Mouse (Mus musculus) cerebellum, postnatal 25 days (tissue): Measurements from ENCODE around the gene Tlr2.

Experiments
- DNase-seq, 2 experiments: peaks; one replicate each; pipeline ENCODE4 v3.0.0; 2021; ENCODE audit warnings: mixed read lengths in 2 of 2

The Tlr2 gene

GRCm38 (mm10) chr3:83827684-83828083, 13.9 kb downstream of the Tlr2 start:
- DNase-seq: no peak

GRCm38 (mm10) chr3:83823774-83824173, 17.8 kb downstream of the Tlr2 start:
- DNase-seq: no peak

- DNase-seq: no peak
Measured at GRCm38 (mm10) chr3:83816372-83816925, 25.1 kb downstream of the Tlr2 start.

- DNase-seq: no peak
Measured at GRCm38 (mm10) chr3:83812863-83813262, 28.7 kb downstream of the Tlr2 start.

GRCm38 (mm10) chr3:83811987-83812386, 29.6 kb downstream of the Tlr2 start:
- no peak for DNase-seq

GRCm38 (mm10) chr3:83808483-83808882, 33.1 kb downstream of the Tlr2 start:
- no peak for DNase-seq

- DNase-seq: no peak
Measured at GRCm38 (mm10) chr3:83801649-83802155, 39.9 kb downstream of the Tlr2 start.

GRCm38 (mm10) chr3:83799486-83799885, 42.1 kb downstream of the Tlr2 start:
- DNase-seq: no peak

- peak; percentile 39 to 62 for DNase-seq
Measured at GRCm38 (mm10) chr3:83797828-83798227, 43.7 kb downstream of the Tlr2 start.

- DNase-seq: no peak
Measured at GRCm38 (mm10) chr3:83797098-83797497, 44.5 kb downstream of the Tlr2 start.

GRCm38 (mm10) chr3:83791444-83791843, 50.1 kb downstream of the Tlr2 start:
- DNase-seq: no peak

GRCm38 (mm10) chr3:83789651-83790451, 51.7 kb downstream of the Tlr2 start:
- peak; percentile 18 to 53 for DNase-seq

- DNase-seq: no peak
Measured at GRCm38 (mm10) chr3:83787776-83788305, 53.7 kb downstream of the Tlr2 start.

- DNase-seq: no peak
Measured at GRCm38 (mm10) chr3:83787086-83787485, 54.5 kb downstream of the Tlr2 start.
